Mouse (Mus musculus) Patski (cell line): ENCODE data around the gene Tbc1d9b. TPM values are rescaled to one million over a fixed set of nuclear protein-coding genes. Genes with fewer than 3 reads are reported as not detected.

Experiments
- ATAC-seq: fragments of 100-300 bp; one replicate; pipeline ENCODE4 v1.8.0; 2021
- CTCF ChIA-PET: fragments of 350-600 bp; sonication (Branson Sonifier 250); formaldehyde crosslinking; loops from one replicate; lab custom pipeline; 2022; ENCODE audit warnings: inconsistent platforms; lab: Charles Lee
- POLR2A ChIA-PET: fragments of 350-600 bp; sonication (Branson Sonifier 250); formaldehyde crosslinking; loops from one replicate; lab custom pipeline; 2022; ENCODE audit warnings: antibody characterized with exemption, inconsistent platforms; lab: Charles Lee
- DNase-seq: peaks from one replicate; pipeline ENCODE4 v3.0.0-alpha.2; 2011; ENCODE audit warnings: low read depth, low spot score
- H3K27me3 ChIP-seq: fragments of 371-371 bp; one replicate; pipeline ENCODE4 v1.5.1; 2021
- CTCF ChIP-seq: fragments of 100-300 bp; IDR thresholded peaks from one replicate; pipeline ENCODE4 v1.5.1; 2021
- in situ Hi-C: fragments of 300-500 bp; cut with MboI; formaldehyde crosslinking; loops from 3 replicates; pipeline ENCODE4 v1.11.1; 2018; ENCODE audit warnings: low pct_unique_long_range_greater_than_20kb, mixed read lengths
- polyA plus RNA-seq: library from polyadenylated mRNA; unstranded; gene quantifications from one replicate; pipeline ENCODE4 v1.2.3, GENCODE M21; 2021

Tbc1d9b gene
- polyA plus RNA-seq, 1 experiment from 2014 or later: 90.9 TPM

DNA sequence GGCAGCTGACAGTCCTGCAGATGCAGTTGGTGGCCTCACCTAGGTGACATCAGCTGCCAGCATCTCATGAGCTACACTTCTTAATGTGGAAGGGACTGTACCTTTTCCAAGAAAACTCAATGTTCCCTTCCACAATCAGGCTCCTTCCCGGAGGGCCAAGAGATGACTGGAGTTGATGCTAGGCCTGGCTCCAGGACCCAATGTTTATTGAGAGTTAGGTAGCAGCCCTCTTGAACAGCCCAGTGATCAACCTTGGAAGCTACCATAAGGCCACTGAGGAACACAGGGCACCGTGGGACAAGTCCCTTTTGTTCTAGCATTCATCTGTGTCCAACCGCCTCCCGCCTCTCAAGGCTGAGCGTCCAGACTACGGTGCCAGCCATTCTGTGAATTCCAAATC, 1.1 kb downstream of the Tbc1d9b start:
- in situ Hi-C loops: loop anchor here (5.0 kb wide), 1 partner anchor 145 kb away; no protein-coding TSS in a partner anchor
- DNase-seq: no peak
- CTCF ChIA-PET: interaction anchor here (1.3 to 2.2 kb wide), 4 partner anchors 21 to 145 kb away, joined by 3 to 32 read pairs (median 8); no protein-coding TSS in a partner anchor

DNA sequence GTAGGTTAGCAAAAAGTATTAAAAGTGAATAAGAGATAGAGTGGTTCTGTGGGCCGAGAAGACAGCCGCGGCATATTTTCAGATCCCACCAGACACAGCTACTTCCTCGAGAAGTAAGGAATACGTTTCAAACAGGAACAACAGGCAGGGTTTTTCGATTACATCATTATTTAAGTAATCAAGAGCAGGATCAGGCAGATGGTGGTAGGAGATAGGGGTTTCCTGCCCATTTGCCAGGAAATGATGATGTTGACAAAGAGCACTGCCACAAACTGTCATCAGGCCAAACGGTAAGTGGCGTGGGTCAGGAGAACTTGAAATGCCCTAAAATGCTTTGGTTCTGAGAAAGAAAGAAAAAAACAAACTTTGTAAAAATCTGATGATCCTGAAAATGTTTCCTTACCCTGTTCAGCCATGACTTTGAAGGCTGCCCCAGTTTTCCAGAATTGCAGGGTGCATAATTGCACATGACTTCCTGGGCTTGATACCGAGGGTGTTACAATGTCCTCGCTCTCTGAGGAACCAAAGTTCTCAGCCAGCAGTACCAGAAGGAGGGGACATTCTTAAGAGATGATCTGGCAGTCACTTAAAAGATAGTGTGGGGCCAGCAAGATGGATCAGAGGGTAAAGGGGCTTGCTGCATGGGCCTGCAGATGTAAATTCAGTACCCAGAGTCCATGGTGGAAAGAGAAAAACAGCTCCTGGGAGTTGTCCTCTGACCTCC, 3.1 kb downstream of the Tbc1d9b start:
- CTCF ChIA-PET: no interaction called here
- TF ChIP-seq CTCF: no peak
- DNase-seq (no peak), ATAC-seq (no peak)
- no peaks in the 10 kb centered on the region for H3K27me3 ChIP-seq
- in situ Hi-C loops: loop anchor here (5.0 kb wide), 1 partner anchor 147 kb away; no protein-coding TSS in a partner anchor
- POLR2A ChIA-PET: interaction anchor here (0.8 kb wide), 1 partner anchor 11 kb away, joined by 3 read pairs; no protein-coding TSS in a partner anchor

More for the DNA sequence above, 1.1 kb downstream of the Tbc1d9b start:
- POLR2A ChIA-PET: no interaction called here
- H3K27me3 ChIP-seq: no peaks in the 10 kb centered on the region
- no peak for TF ChIP-seq CTCF
- ATAC-seq: no peak

DNA sequence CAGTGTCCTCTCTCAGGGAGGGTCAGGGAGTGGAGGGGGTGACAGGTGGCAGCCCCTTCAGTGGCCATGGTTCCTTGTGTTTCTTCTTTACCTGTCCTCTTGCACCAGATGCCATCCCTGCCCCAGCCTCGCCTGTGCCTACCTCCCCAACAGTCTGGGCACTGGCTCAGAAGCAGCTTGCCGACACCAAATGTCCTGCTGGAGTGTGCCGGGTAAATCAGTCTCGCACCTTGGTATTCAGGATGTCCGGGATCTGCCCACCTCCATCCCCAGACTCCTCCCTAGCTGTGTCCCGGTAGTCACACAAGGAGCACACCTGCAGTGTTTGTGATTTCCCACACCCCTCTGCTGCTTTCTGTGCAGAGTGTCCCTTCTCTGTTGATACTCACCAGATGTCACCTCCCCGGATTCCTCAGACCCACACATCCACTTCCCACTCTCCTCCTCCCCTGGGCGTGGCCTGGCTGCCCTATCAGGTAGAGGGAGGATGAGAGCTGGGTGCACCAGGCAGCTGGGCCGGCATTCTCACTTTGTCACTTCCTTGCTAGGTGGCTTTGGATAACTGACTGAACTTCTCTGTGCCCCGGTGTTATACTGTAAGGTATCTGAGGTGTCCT, 7.1 kb downstream of the Tbc1d9b start:
- ChIA-PET CTCF (interaction anchor here (1.7 kb wide), 1 partner anchor 93 kb away, joined by 3 read pairs; no protein-coding TSS in a partner anchor), POLR2A (no interaction called here)
- ATAC-seq (no peak), DNase-seq (no peak)
- no peaks in the 10 kb centered on the region for H3K27me3 ChIP-seq
- TF ChIP-seq CTCF: no peak
- in situ Hi-C loops: no loop called here

DNA sequence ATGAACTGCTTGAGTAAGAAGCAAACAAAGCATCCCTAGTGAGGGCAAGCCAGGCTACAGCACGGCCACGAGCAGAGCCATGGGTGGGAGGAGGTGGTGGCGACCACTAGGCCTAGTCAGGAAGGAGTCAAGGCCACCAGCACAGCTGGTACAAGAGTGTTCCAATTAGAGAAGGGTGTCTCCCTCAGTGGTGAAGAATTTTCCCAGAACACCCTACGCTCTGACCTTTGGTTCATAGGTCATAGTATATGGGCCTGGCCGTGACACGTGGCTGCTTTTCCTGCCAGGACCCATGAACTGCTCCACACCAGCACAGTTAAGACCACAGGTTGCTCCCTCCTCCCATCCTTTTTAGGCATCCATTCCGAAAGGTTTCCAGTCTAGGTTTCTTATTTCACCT, 8.4 kb downstream of the Tbc1d9b start:
- DNase-seq (no peak), ATAC-seq (no peak)
- CTCF ChIA-PET: interaction anchor here (1.1 kb wide), 1 partner anchor 15 kb away, joined by 3 read pairs; no protein-coding TSS in a partner anchor
- no peak for TF ChIP-seq CTCF
- in situ Hi-C loops: no loop called here
- H3K27me3 ChIP-seq: no peaks in the 10 kb centered on the region
- POLR2A ChIA-PET: no interaction called here

DNA sequence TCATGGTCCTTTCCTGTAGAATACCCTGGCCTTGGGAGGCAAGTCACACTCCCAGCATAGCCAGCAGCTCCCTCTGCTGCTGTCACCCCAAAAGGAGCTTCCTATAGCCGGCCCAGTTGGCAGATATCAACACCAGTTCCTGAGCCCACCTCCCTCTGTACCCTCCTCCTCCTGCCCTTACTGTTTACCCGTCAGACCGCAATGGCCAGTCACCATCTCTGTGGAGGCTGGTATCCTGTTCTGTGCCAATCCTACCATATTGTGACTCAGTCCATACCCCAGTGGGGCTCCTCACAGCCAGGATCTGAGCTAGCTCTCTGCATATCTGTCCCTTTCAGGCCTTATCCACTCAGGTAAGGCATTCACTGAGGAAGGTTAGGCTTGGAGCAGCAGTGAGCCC, 14.3 kb downstream of the Tbc1d9b start:
- no peak for TF ChIP-seq CTCF
- in situ Hi-C loops: no loop called here
- POLR2A ChIA-PET: no interaction called here
- DNase-seq (no peak), ATAC-seq (no peak)
- CTCF ChIA-PET: interaction anchor here (1.0 to 1.5 kb wide), 2 partner anchors 9 to 16 kb away, joined by 3 to 7 read pairs; no protein-coding TSS in a partner anchor
- H3K27me3 ChIP-seq: no peaks in the 10 kb centered on the region

DNA sequence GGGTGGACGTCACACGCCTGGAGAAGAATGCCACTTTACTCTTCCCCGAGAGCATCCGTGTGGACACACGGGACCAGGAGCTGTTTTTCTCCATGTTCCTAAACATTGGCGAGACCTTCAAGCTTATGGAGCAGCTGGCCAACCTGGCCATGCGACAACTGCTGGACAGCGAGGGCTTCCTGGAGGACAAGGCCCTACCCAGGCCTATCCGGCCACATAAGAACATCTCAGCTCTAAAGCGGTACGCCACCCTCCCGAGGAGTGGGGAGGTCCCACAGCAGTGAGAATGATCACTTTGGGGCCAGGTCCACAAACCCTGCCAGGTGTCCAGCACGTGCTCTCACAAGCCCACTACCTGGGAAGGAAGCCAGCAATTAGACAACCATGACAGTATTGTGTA, 14.9 kb downstream of the Tbc1d9b start:
- DNase-seq (no peak), ATAC-seq (no peak)
- POLR2A ChIA-PET: no interaction called here
- no peak for TF ChIP-seq CTCF
- in situ Hi-C loops: no loop called here
- H3K27me3 ChIP-seq: no peaks in the 10 kb centered on the region
- CTCF ChIA-PET: interaction anchor here (1.0 to 1.5 kb wide), 2 partner anchors 8 to 16 kb away, joined by 3 to 7 read pairs; no protein-coding TSS in a partner anchor

DNA sequence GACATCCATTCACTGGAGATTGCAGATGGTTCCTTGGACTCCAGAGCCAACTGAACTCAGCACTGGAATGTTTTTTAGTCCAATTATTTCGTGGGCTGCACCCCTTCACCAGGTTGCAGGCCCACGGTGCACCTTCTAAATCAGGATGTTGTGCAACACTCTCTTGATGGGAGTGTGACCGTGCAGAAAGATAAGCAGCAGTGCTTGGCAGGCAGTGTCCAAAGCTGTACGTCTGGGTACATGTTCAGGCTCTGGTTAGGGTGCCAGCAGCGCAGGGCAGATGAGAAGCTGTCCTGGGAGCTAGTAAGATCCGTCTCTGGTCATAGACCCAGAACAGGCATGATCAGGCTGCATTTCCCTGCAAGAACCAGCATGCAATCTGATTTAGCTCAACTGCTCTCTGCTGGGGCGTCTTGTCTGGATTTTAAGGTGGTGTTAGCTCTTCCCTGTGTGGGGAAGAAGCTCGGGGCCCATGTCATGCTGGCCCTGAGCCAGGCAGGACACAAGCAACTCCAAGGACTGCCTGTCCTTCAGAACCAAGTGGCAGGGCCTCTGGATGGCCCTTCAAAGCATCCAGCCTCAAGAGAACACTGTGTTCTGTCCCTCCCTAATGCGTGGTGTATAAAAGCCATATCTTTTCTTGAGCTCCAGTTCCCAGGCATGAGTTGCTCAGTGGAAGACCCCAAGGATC, 16.2 kb downstream of the Tbc1d9b start:
- H3K27me3 ChIP-seq: no peaks in the 10 kb centered on the region
- ChIA-PET POLR2A (interaction anchor here (0.8 to 0.9 kb wide), 2 partner anchors 9 to 15 kb away, joined by 3 read pairs; no protein-coding TSS in a partner anchor), CTCF (interaction anchor here (1.2 to 2.2 kb wide), 2 partner anchors 14 to 17 kb away, joined by 4 to 7 read pairs; partner anchors contain the start of gene Tbc1d9b)
- TF ChIP-seq CTCF: no peak
- in situ Hi-C loops: no loop called here
- ATAC-seq (no peak), DNase-seq (no peak)

DNA sequence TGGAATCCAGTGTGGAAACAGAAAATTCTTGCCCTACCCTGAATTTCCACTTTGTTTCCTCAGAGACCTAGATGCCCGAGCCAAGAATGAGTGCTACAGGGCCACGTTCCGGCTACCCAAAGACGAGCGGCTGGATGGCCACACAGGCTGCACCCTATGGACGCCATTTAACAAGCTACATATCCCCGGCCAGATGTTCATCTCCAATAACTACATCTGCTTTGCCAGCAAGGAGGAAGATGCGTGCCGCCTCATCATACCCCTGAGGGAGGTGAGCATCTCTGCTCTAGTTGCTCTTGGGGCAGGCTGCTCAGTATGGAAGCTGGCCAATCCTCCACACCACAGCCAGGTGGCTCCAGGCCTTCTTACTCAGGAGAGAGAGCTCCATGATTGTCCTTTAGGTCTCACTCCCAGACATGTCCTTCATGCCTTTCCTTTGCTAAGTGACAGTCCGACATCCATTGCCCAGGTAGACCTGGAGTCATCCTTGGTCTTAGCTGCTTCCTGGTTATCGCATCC, 16.8 kb downstream of the Tbc1d9b start:
- no peak for DNase-seq
- in situ Hi-C loops: no loop called here
- CTCF ChIA-PET: interaction anchor here (2.2 kb wide), 1 partner anchor 13 kb away, joined by 7 read pairs; no protein-coding TSS in a partner anchor
- H3K27me3 ChIP-seq: no peaks in the 10 kb centered on the region
- POLR2A ChIA-PET: interaction anchor here (0.8 to 0.9 kb wide), 2 partner anchors 9 to 14 kb away, joined by 3 read pairs; no protein-coding TSS in a partner anchor
- no peak for TF ChIP-seq CTCF
- ATAC-seq: no peak

DNA sequence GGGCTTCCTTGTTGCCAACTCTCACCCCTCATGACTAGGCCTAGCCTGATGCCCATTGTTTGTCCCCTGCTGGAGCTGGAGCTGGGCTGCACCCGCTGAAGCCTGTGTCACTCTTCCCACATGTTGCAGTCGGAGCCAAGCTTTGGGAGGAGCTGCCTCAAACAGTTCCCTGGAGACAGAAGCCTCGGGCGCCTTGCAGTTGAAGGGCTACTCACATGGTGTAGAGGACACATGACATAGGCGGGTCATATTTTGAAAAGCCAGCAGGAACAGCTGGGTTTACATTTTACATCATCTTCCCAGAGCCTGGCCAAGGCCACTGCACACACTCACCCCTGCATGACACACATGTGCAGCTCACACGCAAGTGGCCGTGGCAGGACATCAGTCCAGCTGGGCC, 18.0 kb downstream of the Tbc1d9b start:
- in situ Hi-C loops: no loop called here
- POLR2A ChIA-PET: no interaction called here
- DNase-seq (no peak), ATAC-seq (no peak)
- CTCF ChIA-PET: no interaction called here
- H3K27me3 ChIP-seq: no peaks in the 10 kb centered on the region
- no peak for TF ChIP-seq CTCF

DNA sequence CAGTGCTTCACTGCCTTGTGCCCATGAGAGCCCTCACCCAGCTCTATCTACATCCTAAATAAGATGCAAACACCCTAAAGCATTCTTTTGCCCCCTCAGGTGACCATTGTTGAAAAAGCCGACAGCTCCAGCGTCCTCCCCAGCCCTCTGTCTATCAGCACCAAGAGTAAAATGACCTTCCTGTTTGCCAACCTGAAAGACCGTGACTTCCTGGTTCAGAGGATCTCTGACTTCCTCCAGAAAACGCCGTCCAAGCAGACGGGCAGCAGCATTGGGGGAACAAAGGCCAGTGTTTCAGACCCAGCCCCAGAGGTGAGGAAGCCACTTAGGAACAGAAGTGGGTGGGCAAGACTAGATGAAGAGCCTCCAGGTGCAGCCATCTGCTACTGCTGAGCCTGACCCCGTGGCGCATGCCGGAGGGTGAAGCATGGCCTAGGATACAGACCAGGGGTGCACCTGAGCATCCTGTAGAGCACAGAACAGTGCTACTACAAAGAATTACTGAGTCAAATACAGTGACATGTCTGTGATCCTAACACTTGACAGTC, 18.5 kb downstream of the Tbc1d9b start:
- in situ Hi-C loops: no loop called here
- H3K27me3 ChIP-seq: no peaks in the 10 kb centered on the region
- no peak for TF ChIP-seq CTCF
- ATAC-seq: no peak
- ChIA-PET POLR2A (no interaction called here), CTCF (no interaction called here)
- no peak for DNase-seq
